Comparison of ENCODE assay signal across 13 mouse cellular contexts in the genomic region with DNA sequence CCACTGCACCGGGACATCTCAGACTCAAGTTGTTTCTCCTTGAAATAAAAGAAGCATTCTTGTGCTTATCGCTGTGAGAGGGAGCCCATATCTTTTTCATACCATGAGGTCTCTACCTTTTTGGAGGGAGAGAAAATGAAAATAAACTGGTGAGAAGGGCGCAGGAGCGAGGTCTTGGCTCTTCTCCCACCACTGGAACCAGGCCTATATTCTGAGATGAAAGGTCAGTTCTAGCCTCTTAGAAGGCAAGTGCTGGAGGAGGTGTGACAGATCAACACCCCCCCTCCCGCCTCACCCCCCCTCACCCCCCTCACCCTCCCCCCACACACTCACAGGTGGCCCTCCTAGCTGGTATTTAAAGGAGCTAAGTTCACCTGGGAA.
DNase-seq lines count a peak whose midpoint lies in the region; ATAC-seq and TF ChIP-seq lines count a peak whose summit lies in the region.
"Had no signal": no experiment of that assay in that cellular context is flagged by ENCODE, and none has a peak within 500 bp of the region (broad histone marks: within the 10 kb centered on the region; RNA-seq: fewer than 3 reads in every experiment).

No protein-coding gene starts in this region.

- TF ChIP-seq EP300 in stomach, postnatal 0 days (optimal IDR thresholded peaks at IDR 0.05), result no peak

- 70% methylated on average over 5 of the region's 5 CpGs for WGBS in hindbrain, embryonic 12.5 days
- 71% methylated on average over 5 of the region's 5 CpGs for WGBS in hindbrain, embryonic 14.5 days
- 78% methylated on average over 5 of the region's 5 CpGs for WGBS in midbrain, embryonic 14.5 days
- WGBS in midbrain, embryonic 11.5 days, result 68% methylated on average over 5 of the region's 5 CpGs
- 57% methylated on average over 5 of the region's 5 CpGs for WGBS in stomach, postnatal 0 days

- no peak for ATAC-seq in hindbrain, embryonic 12.5 days (ENCODE audit: low FRiP score)
- no peak for ATAC-seq in hindbrain, embryonic 14.5 days (ENCODE audit: low FRiP score)
- no peak for ATAC-seq in midbrain, embryonic 14.5 days (ENCODE audit: low FRiP score, low TSS enrichment)
- no peak for ATAC-seq in midbrain, embryonic 11.5 days (ENCODE audit: low FRiP score)
- ATAC-seq in stomach, postnatal 0 days (ENCODE audit: low FRiP score, low TSS enrichment), result no peak

- no peak overlapping the region for H3K9ac ChIP-seq in hindbrain, embryonic 12.5 days
- H3K9ac ChIP-seq in hindbrain, embryonic 14.5 days, result no peak overlapping the region
- H3K9ac ChIP-seq in midbrain, embryonic 14.5 days (replicated peaks; ENCODE audit: low read length), result no peak overlapping the region
- no peak overlapping the region for H3K9ac ChIP-seq in midbrain, embryonic 11.5 days (ENCODE audit: low read length)
- no peak overlapping the region for H3K9ac ChIP-seq in stomach, postnatal 0 days (ENCODE audit: low read length)

- H3K4me3 ChIP-seq in hindbrain, embryonic 12.5 days, result no peak overlapping the region
- no peak overlapping the region for H3K4me3 ChIP-seq in hindbrain, embryonic 14.5 days (replicated peaks; ENCODE audit: low read length)
- no peak overlapping the region for H3K4me3 ChIP-seq in midbrain, embryonic 14.5 days (replicated peaks; ENCODE audit: low read depth, low read length)
- H3K4me3 ChIP-seq in midbrain, embryonic 11.5 days (ENCODE audit: low read depth, low read length), result no peak overlapping the region
- H3K4me3 ChIP-seq in stomach, postnatal 0 days (ENCODE audit: low read depth, low read length), result no peak overlapping the region

- H3K4me1 ChIP-seq in hindbrain, embryonic 12.5 days, result peaks cover 32% of the 10 kb centered on the region
- H3K4me1 ChIP-seq in hindbrain, embryonic 14.5 days (replicated peaks; ENCODE audit: control insufficient read depth, insufficient read depth, low read length), result 0 out of 2 replicates have a peak, but pooled peaks cover 5% of the 10 kb centered on the region
- peaks cover 16% of the 10 kb centered on the region; the same call in 1 of the 2 replicates for H3K4me1 ChIP-seq in midbrain, embryonic 14.5 days (ENCODE audit: control insufficient read depth, insufficient read depth, low read length)
- peaks cover 13% of the 10 kb centered on the region for H3K4me1 ChIP-seq in midbrain, embryonic 11.5 days (ENCODE audit: control insufficient read depth, insufficient read depth, low read length)
- H3K4me1 ChIP-seq in stomach, postnatal 0 days (replicated peaks; ENCODE audit: control insufficient read depth, insufficient read depth), result peaks cover 5% of the 10 kb centered on the region

- peak overlapping the region; percentile 23; the same call in 1 of the 2 replicates for H3K27ac ChIP-seq in hindbrain, embryonic 12.5 days
- no peak overlapping the region for H3K27ac ChIP-seq in hindbrain, embryonic 14.5 days
- 0 out of 2 replicates have a peak overlapping the region, but pooled peaks have one; percentile 20 for H3K27ac ChIP-seq in midbrain, embryonic 14.5 days (replicated peaks; ENCODE audit: low read depth, low read length)
- H3K27ac ChIP-seq in midbrain, embryonic 11.5 days (ENCODE audit: low read depth, low read length), result no peak overlapping the region
- 0 out of 2 replicates have a peak overlapping the region, but pooled peaks have one; percentile 45 for H3K27ac ChIP-seq in stomach, postnatal 0 days (replicated peaks)

- H3K27me3 ChIP-seq in hindbrain, embryonic 12.5 days, result no peaks in the 10 kb centered on the region
- no peaks in the 10 kb centered on the region for H3K27me3 ChIP-seq in hindbrain, embryonic 14.5 days (ENCODE audit: control insufficient read depth, insufficient read depth, low read length)
- no peaks in the 10 kb centered on the region for H3K27me3 ChIP-seq in midbrain, embryonic 14.5 days (ENCODE audit: control insufficient read depth, insufficient read depth, low read length)
- no peaks in the 10 kb centered on the region for H3K27me3 ChIP-seq in midbrain, embryonic 11.5 days (ENCODE audit: control insufficient read depth, insufficient read depth, low read length)
- no peaks in the 10 kb centered on the region for H3K27me3 ChIP-seq in stomach, postnatal 0 days (ENCODE audit: control insufficient read depth, insufficient read depth, low read length)

- H3K9me3 ChIP-seq in hindbrain, embryonic 12.5 days (replicated peaks), result no peaks in the 10 kb centered on the region
- no peaks in the 10 kb centered on the region for H3K9me3 ChIP-seq in hindbrain, embryonic 14.5 days (ENCODE audit: control insufficient read depth, low read length)
- H3K9me3 ChIP-seq in midbrain, embryonic 14.5 days (ENCODE audit: control insufficient read depth, low read length), result no peaks in the 10 kb centered on the region
- H3K9me3 ChIP-seq in midbrain, embryonic 11.5 days (ENCODE audit: control insufficient read depth, low read length), result no peaks in the 10 kb centered on the region
- H3K9me3 ChIP-seq in stomach, postnatal 0 days (ENCODE audit: control insufficient read depth, low read length), result no peaks in the 10 kb centered on the region

- DNase-seq in cerebellum, postnatal 10 days, result peak; percentile 59 to 62
- no peak for DNase-seq in cerebellum, adult 11 months
- no peak for DNase-seq in hindbrain, embryonic 14.5 days (ENCODE audit: low spot score)
- DNase-seq in midbrain, embryonic 14.5 days, result no peak
- no peak for DNase-seq in midbrain, embryonic 11.5 days (ENCODE audit: low spot score, missing footprints)
- no peak for DNase-seq in stomach, postnatal 0 days (ENCODE audit: low spot score)
- no peak for DNase-seq in right cerebral cortex, postnatal 10 days (ENCODE audit: low spot score in 2 of 2)
- DNase-seq: cerebellum, adult 8-10 months; gastrocnemius, postnatal 14 days; kidney, postnatal 4 days; left cerebral cortex, postnatal 4 days; lung, postnatal 10 days had no signal

- H3K4me2 ChIP-seq in hindbrain, embryonic 12.5 days (replicated peaks), result no peak overlapping the region
- H3K4me2 ChIP-seq in hindbrain, embryonic 14.5 days (replicated peaks), result no peak overlapping the region
- no peak overlapping the region for H3K4me2 ChIP-seq in midbrain, embryonic 14.5 days (ENCODE audit: low read length)
- no peak overlapping the region for H3K4me2 ChIP-seq in midbrain, embryonic 11.5 days
- H3K4me2 ChIP-seq in stomach, postnatal 0 days (replicated peaks; ENCODE audit: low read depth), result no peak overlapping the region

- TF ChIP-seq CTCF in stomach, postnatal 0 days (IDR thresholded peaks at IDR 0.05; ENCODE audit: low read depth), result no peak

- H3K36me3 ChIP-seq in hindbrain, embryonic 12.5 days, result no peaks in the 10 kb centered on the region
- H3K36me3 ChIP-seq in hindbrain, embryonic 14.5 days (replicated peaks; ENCODE audit: control insufficient read depth, insufficient read depth), result no peaks in the 10 kb centered on the region
- no peaks in the 10 kb centered on the region for H3K36me3 ChIP-seq in midbrain, embryonic 14.5 days (ENCODE audit: control insufficient read depth, insufficient read depth, low read length)
- H3K36me3 ChIP-seq in midbrain, embryonic 11.5 days (ENCODE audit: control insufficient read depth, insufficient read depth, low read length), result no peaks in the 10 kb centered on the region
- H3K36me3 ChIP-seq in stomach, postnatal 0 days (ENCODE audit: control insufficient read depth, insufficient read depth, low read length), result no peaks in the 10 kb centered on the region

Comparison
In these comparisons a context has a peak if more than half of its experiments do, and no peak if none do; other contexts are left out.
1. DNase-seq: peak in cerebellum, postnatal 10 days (2 of 2); none in cerebellum, adult 11 months (single experiment), hindbrain, embryonic 14.5 days (single experiment), midbrain, embryonic 14.5 days (single experiment), midbrain, embryonic 11.5 days (single experiment), stomach, postnatal 0 days (single experiment) and right cerebral cortex, postnatal 10 days (0 of 2).
2. H3K27ac ChIP-seq: peak in hindbrain, embryonic 12.5 days (single experiment), midbrain, embryonic 14.5 days (single experiment) and stomach, postnatal 0 days (single experiment); none in hindbrain, embryonic 14.5 days (single experiment) and midbrain, embryonic 11.5 days (single experiment).